Mouse (Mus musculus) gastrocnemius, postnatal 14 days (tissue): ENCODE measurements around the gene Gm44579. TPM values are rescaled to one million over a fixed set of nuclear protein-coding genes. Genes with fewer than 3 reads are reported as not detected.

Source experiments
- DNase-seq: peaks from one replicate; pipeline ENCODE4 v3.0.0; 2021; ENCODE audit warnings: mixed read lengths
- intact Hi-C: fragments of 180-260 bp; cut with DNase I; formaldehyde crosslinking; loops from one replicate; pipeline ENCODE4 v1.15.1; 2025; ENCODE audit warnings: low total_unique reads
- long read RNA-seq, 2 experiments: library from polyadenylated mRNA; stranded (forward); transcript quantifications; one replicate each; pipeline ENCODE4 v2.0.0; 2021
- total RNA-seq, 2 experiments: library from RNA; stranded (reverse); gene quantifications; 2 replicates each; pipeline ENCODE4 v1.2.3; 2021

The Gm44579 gene
- not detected for total RNA-seq
- long read RNA-seq, experiment 1, result 0 reads
- long read RNA-seq, experiment 2, result 0 reads

DNA sequence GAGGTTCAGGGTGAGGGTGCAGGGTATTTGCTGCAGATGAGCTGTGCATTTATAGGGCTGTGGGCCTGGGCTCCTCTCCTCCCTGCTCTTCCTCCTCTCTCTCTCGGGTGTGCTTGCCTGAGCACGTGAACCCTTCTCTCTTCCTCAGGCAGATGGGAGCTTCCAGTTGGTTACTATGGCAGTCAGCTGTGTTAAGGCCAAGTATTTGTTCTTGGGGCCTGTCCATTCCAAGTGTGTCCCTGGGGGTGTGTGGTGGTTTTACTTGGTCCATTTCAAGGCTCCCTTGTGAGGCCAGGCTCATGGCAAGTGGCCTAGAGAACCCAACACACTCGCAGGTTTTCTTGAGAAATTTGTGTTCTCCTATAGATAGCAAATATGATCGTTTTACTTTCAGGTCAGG is at the start of gene Gm44579, which contains the start of gene Olfr287:
Gm44579 (minus strand) TSS at position 101 of the 400 bp plus-strand sequence.
Olfr287 (minus strand) TSS at position 180 of the 400 bp plus-strand sequence.
- no peak for DNase-seq
- intact Hi-C loops, result no loop called here

DNA sequence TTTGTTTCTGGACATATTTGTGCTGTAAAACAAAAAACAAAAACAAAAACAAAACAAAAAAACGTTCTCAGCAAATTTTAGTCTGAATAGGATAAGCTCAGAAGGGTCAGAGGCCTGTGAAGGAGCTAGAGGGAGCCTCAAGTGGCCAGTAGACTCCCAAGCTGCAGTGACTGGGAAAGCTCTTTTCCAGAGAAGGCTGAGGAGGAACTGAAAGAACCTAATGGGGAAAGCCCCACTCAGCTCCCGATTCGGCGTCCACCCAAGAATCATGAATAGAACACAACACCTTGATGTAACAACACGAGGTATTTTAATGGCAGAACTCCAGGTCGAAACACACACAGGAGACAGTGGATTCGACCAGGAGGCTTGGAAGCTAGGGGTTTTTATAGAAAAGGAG is 37.0 kb upstream of the Gm44579 start:
- no peak for DNase-seq
- intact Hi-C loops, result no loop called here

DNA sequence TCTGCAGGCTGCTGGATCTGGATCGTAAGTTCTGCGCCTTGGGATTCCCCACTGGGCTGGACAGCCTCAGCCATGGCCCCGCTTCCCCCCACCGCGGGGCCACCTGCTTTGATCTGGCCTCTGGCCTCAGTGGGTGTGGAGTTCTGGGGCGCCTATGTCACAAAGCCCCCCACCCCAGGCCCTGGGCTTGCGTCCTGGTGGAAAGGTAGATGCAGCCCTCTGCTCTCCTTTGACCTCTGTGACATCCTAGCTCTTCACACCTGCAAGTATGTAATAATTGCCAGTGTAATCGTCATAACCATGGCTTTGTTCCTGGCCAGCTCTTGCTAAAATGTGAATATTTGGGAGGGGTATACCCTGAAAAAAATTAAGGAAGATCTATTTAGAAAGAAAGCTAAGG is 36.4 kb upstream of the Gm44579 start, which contains the start of gene H1fnt:
H1fnt (minus strand) TSS at position 101 of the 400 bp plus-strand sequence.
- DNase-seq, result no peak
- intact Hi-C loops, result no loop called here

DNA sequence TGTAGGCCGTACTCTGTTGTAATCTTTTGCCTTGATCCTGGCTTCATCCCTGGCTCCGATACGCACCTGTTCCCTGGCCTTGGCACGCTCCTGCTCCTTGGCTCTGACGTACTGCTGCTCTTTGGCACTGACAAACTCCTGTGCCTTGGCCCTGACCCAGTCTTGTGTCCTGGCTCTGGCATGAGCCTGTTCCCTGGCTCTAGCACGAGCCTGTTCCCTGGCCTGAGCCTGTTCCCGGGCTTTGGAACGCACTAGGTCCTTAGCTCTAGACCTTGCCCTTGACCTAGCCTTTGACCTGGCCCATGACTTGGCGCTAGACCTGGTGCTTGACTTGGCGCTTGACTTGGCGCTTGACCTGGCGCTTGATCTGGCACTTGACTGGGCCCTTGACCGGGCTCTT is 35.5 kb upstream of the Gm44579 start:
- intact Hi-C loops, result no loop called here
- DNase-seq, result peak; percentile 17

DNA sequence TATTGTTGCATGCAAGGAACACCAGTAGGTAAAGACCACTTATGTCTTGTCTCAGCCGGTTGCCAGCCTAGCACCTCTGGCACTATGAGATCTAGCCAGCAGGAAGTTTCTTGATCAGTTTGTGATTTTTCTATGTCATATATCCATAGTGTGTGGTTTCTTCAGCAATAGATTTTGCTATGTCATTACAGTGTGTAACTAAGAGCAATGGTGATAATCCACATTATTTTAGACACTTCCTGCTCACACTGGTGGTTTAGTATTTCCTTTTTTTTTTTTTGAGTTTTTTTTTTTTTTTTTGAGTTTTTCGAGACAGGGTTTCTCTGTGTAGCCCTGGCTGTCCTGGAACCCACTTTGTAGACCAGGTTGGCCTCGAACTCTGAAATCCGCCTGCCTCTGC is 14.7 kb upstream of the Gm44579 start:
- intact Hi-C loops, result no loop called here
- DNase-seq, result no peak

DNA sequence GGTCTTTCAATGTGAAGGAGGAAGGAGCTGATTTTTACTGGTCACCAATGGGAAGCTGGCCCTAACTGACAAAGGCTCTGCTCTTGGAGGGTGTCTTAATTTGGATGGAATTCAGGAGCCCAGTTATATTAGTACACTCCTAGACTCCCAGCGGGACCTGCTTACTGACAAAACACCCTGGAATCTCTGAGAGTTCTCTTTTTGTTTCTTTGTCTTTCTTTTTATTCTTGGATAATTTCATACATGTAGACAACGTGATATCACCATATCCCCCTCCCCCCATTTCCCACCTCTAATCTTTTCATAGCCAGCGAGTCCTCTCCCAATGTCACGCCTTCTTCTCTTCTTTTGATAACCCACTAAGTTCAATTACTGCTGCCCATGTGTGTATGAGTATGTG is 13.6 kb upstream of the Gm44579 start, which contains the start of gene Olfr286:
Olfr286 (minus strand) TSS at position 101 of the 400 bp plus-strand sequence.
- no peak for DNase-seq
- intact Hi-C loops, result no loop called here

DNA sequence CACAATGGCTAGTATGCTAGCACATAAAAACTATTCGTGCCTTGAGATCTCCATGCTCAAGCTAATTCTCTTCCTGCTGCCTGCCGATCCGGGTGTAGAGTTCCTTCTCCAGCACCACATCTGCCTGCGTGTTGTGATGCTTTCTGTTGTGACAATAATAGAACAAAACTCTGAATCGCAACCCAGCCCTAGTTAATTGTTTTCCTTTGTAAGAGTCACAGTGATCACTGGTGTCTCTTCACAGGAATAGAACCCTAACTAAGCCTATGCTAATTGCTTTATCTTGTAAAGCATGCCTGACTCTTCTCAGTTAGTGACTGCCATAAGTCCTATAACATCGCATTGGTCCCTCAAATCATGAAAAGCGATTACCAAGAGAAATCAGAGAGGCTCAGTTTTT is 5.3 kb upstream of the Gm44579 start:
- DNase-seq, result no peak
- intact Hi-C loops, result no loop called here

DNA sequence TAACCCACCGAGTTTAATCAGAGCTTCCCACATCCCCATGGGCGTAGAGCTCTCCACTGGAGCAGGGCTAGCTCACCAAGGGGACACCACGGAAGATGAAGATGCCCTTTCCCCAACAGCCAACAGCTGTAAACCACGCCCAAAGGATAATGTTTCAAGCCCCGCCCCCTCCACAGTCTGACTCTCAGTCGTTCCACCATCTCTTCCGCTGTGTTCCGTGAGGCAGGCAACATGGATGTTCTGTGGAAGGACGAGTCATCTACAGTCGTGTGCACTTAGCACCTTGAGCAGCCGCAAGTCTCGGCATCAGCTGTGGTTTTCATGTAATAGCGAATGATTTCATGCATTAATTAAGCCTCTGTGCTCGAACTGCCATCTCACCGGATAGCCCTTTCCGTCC is 4.8 kb upstream of the Gm44579 start:
- no peak for DNase-seq
- intact Hi-C loops, result no loop called here

DNA sequence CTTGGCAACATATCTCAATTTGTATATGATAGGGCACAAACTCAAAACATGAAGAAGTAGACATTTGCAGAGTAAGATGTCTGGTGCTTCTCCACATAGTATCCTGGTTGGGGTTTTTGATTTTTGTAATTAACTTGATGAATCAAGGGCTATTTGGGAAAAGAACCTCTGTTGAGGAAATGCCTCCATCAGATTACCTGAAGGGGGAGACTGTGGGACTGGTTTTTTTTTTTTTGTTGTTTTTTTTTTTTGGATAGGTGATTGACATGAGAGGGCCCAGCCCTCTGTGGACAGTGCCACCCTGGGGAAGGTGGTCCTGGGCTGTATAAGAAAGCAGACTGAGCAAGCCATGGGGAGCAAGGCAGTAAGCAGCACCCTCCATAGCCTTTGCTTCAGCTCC is 1.6 kb upstream of the Gm44579 start:
- intact Hi-C loops, result no loop called here
- no peak for DNase-seq

DNA sequence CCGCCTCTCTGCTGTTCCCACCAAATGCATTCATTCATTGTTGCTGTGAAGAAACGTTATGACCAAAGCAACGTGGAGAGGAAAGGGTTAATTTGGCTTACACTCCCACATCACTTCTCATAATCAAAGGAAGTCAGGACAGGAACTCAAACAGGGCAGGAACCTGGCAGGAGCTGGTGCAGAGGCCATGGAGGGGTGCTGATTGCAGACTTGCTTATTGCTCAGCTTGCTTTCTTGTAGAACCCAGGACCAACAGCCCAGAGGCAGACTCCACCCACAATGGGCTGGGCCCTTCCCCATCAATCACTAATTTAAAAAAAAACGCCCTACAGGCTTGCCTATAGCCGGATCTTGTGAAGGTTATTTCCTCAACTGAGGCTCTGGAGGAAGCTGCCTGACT is 6.6 kb downstream of the Gm44579 start:
- intact Hi-C loops, result no loop called here
- no peak for DNase-seq

DNA sequence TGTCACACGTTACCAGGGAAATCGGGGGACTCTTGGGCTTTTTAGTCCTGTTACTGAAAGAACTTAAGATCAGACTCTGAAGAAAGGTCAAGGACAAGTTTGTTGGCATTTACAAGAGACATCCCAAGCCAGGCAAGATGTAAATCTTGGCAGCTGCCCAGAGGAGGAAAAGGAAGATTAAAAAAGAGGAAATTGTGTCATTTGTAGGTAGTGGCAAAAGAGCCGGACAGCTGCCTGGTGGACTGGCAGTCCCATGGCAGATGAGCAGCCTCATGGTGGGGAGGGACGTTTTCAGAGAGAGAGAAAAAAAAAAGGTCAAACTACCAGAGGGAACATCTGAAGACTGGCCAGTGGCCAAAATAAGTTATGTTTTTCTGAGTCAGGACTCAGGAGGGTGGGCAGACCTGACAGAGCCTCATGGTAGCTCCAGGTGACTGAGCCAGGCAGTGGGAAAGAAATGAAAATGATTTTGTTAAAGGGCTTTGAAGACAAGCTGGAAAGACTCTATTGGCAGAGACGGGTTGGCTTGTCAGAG is 7.4 kb downstream of the Gm44579 start:
- DNase-seq, result no peak
- intact Hi-C loops, result no loop called here

DNA sequence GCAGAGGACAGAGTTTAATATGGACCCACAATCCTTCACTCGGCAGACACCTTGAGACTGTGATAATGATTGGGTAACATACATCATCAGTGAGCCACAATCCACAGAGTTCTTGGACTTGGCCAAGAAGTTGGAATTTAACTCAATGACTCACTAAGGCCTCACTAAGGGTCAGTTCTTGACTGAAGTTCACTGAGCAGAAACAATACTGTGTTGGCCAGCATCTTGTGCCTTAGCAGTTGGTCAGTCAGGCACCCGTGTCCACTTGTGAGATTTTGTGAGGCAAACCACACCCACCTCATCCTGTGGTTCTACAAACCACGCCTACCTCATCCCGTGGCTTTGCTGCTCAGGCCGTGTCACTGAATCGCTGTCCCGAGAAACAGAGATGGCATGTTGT is 11.1 kb downstream of the Gm44579 start:
- intact Hi-C loops, result no loop called here
- DNase-seq, result no peak

DNA sequence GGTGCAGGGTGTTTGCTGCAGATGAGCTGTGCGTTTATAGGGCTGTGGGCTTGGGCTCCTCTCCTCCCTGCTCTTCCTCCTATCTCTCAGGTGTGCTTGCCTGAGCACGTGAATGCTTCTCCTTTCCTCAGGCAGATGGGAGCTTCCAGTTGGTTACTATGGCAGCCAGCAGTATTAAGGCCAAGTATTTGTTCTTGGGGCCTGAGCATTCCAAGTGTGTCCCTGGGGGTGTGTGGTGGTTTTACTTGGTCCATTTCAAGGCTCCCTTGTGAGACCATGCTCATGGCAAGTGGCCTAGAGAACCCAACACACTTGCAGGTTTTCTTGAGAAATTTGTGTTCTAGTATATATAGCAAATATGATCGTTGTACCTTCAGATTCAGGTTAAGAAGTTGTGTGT is 25.3 kb downstream of the Gm44579 start, which contains the start of gene Olfr288:
Olfr288 (minus strand) TSS at position 101 of the 400 bp plus-strand sequence.
- DNase-seq, result no peak
- intact Hi-C loops, result no loop called here

DNA sequence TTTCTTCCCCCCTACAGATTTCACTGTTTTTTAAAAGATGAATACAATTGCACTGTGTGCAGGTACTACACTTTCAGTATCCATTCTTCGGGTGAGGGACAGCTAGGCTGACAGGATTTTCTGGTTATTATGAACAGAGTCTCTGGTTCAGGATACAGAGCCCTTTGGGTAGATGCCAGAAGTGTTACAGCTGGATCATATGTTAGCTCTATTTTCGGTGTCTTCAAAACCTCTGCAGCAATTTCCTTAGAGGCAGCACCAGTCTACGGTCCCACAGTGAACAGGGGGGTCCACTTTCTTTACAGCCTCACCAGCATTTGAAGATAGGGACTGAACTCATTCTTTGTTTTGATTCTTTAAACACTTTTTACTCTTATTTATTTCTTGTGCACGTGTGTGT is 36.3 kb downstream of the Gm44579 start:
- intact Hi-C loops, result loop anchor here (5.0 kb wide), 1 partner anchor 208 kb away; no protein-coding TSS in a partner anchor
- no peak for DNase-seq

DNA sequence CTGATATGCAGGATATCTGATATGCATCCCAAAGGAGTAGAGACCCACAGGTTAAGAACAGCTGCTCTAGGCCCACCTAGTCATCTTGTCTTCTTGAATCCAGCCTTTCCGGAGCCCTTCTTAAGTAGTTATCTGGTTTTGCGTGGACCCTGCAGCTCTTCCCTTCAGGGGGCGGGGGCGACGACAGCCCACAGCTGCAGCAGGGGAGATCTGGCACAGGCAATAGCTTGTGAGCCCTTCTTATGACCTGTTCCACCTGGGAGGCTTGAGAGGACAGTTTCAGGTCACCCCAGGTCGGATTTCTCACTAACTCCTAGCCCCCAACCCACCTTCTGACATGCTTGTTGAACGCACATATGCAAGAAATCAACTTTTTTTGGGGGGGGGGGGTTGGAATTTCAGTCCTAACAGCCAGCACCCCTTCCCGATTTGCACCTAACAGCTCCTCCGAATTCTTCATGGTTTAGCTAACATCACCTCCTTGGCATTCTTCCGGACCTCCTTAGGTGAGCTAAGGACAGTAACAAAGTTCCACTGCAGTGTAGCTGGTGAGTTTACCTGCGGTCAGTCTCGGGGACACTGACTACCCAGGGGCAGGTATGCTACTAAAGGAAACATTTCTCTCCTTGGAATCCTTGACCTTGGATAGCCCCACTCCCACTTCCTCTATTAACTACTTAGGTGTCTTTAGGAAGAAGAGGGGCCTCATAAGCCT is 38.8 kb downstream of the Gm44579 start:
- intact Hi-C loops, result loop anchor here (5.0 kb wide), 1 partner anchor 210 kb away; no protein-coding TSS in a partner anchor
- no peak for DNase-seq

DNA sequence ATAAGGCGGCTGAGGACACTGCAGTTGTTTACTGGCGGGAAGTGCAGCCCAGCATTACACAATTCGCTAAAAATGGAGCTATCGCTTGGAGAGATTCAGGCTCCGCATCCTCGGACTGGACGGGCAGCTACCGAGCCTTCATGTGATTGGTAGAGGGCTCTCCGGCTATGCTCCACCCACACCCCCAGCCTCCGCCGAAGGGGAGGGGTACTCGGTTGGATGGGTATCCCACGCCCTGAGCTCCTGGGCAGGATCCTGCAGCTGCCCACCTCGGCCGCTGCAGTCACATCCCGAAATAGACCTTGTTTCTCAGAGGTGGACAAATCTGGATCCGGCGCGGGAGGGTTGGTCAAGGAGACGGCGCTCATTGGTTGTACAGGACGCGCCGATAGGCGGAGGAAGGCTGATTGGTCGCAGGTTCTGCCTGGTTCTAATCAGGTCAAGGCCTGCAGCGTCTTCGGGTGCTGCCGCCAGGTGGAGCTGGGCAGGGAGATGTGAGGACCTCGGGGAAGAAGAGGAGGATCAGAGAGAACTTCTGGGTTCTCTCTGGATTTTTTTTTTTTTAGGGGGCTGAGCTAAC is 39.6 kb downstream of the Gm44579 start:
- intact Hi-C loops, result loop anchor here (5.0 kb wide), 1 partner anchor 211 kb away; no protein-coding TSS in a partner anchor
- DNase-seq, result peak; percentile 94

DNA sequence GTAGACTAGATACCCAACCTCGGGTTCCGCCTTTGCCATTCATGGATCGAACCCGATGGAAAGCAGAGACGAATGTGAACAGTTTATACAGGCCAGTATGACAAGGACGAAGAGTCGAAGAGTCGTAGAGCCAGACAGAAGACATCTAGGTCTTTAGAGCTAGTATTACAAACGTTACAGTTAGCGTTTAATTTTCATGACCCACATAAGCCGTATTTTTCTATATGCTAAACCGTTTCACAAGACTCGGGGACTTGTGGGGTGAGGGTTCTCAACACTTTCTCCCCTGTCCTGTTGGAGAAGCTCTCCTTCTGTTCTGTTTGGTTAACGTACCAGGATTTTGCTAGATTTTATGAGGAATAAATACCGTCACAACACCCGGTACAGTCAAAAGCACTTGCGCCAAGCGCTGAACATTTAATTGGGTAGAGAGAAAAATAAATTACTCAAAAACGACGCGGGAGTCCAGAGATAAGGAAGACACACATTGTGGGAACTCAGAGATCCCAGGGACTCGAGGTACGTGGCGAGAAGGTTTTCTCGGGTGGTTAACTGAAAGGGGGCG is 40.1 kb downstream of the Gm44579 start:
- intact Hi-C loops, result loop anchor here (5.0 kb wide), 1 partner anchor 212 kb away; no protein-coding TSS in a partner anchor

DNA sequence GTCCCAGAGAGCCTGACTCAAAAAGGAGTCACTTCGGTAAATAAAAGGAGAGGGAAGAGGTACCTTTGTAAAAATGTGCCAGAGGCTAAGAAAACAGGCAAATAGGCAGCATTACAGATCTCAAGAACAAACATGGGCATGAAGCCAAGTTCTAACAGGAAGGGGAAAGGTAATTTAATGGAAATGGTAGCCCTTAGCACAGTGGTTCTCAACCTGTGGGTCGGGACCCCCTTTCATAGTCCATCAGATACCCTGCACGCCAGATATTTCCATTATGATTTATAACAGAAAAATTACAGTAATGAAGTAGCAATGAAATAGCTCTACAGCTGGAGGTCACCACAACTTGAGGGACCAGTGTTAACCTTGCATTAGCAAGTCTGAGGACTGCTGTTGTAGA is 43.5 kb downstream of the Gm44579 start:
- intact Hi-C loops, result no loop called here
- no peak for DNase-seq

More for the DNA sequence above, 40.1 kb downstream of the Gm44579 start:
- DNase-seq, result no peak

DNA sequence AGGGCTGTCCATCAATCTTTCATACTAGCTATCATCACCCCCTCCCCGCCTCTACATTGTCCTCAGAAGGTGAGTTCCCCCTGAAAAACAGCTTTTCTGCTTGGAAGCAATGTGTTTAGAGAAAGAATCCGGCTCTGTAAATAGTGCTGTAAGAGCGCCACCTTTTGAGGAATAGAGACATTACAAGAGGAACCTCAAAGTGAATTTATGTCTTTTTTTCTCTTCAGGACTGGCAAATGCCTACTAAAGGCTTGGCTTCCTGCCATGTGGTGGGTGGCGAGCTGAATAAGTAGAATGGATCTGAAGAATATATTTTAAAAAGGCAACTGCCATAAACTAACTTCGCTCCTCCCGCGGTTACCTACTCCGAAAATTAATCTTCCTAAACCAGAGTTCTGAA is 47.0 kb downstream of the Gm44579 start:
- intact Hi-C loops, result no loop called here
- no peak for DNase-seq

DNA sequence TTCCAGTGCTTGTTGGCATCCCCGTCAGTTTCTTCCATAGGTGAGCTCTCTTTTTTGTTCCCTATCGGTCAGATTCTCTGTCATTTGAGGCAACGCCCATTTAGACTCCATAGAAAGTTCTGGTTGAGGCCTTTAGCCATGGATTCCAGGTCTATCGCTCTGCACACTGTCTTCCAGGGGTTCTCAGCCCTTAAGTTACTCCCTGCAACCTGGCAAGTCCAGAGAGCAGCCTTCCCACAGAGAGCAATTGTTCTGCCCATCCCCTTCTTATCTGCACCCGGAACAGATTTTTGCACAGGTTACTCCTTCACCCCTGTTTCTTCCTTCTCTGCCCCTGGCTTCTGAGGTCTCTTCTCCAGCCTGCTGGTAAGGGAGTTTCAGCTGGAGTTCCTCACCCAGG is 48.7 kb downstream of the Gm44579 start:
- no peak for DNase-seq
- intact Hi-C loops, result no loop called here
